Mouse (Mus musculus) heart, adult 2 months (tissue): ENCODE measurements around the gene Gnat3. TPM values are rescaled to one million over a fixed set of nuclear protein-coding genes. Genes with fewer than 3 reads are reported as not detected.

Source experiments
- DNase-seq, 2 experiments: peaks; one replicate each; pipeline ENCODE4 v3.0.0; 2021
- H3K27ac ChIP-seq: fragments of 200-600 bp; 2 replicates; pipeline ENCODE4 v1.8.1; 2022
- H3K27me3 ChIP-seq: fragments of 200-500 bp; 2 replicates; pipeline ENCODE4 v1.6.1; 2012; ENCODE audit warnings: mild to moderate bottlenecking, low read length, inconsistent platforms, mixed read lengths; ENCODE audit not compliant: control insufficient read depth, insufficient read depth
- H3K36me3 ChIP-seq: fragments of 200-500 bp; 2 replicates; pipeline ENCODE4 v1.6.1; 2012; ENCODE audit warnings: low read length, inconsistent platforms; ENCODE audit not compliant: control insufficient read depth, insufficient read depth
- H3K4me1 ChIP-seq: fragments of 200-500 bp; 2 replicates; pipeline ENCODE4 v1.6.1; 2011; ENCODE audit warnings: low read length; ENCODE audit not compliant: control insufficient read depth, insufficient read depth
- H3K4me3 ChIP-seq: fragments of 200-600 bp; 2 replicates; pipeline ENCODE4 v1.8.1; 2022
- H3K79me2 ChIP-seq: fragments of 200-500 bp; replicated peaks from 2 replicates; pipeline ENCODE4 v1.6.1; 2012; ENCODE audit warnings: mild to moderate bottlenecking, inconsistent platforms, low read length, moderate library complexity, mixed read lengths; ENCODE audit not compliant: control insufficient read depth, insufficient read depth
- H3K9ac ChIP-seq: fragments of 200-500 bp; 2 replicates; pipeline ENCODE4 v1.6.1; 2012; ENCODE audit warnings: low read depth, mild to moderate bottlenecking, control low read depth, inconsistent platforms, low read length, mixed read lengths
- CTCF ChIP-seq: fragments of 200-600 bp; IDR thresholded peaks from 2 replicates; pipeline ENCODE4 v1.8.1; 2022; ENCODE audit warnings: antibody characterized with exemption, mild to moderate bottlenecking, moderate library complexity
- EP300 ChIP-seq: fragments of 200-500 bp; IDR thresholded peaks from 2 replicates; pipeline ENCODE4 v1.6.1; 2011; ENCODE audit warnings: low read depth, low read length, control low read depth; ENCODE audit not compliant: insufficient read depth
- POLR2A ChIP-seq: fragments of 200-500 bp; IDR thresholded peaks from 2 replicates; pipeline ENCODE4 v1.6.1; 2011; ENCODE audit warnings: mild to moderate bottlenecking, low read depth, low read length, control low read depth; ENCODE audit not compliant: insufficient read depth
- WGBS: fragments of 180-500 bp; shearing (Covaris S2); methylation state at CpG from one replicate; pipeline ENCODE4 v1.1.7; 2018; 5-methylcytosine and 5-hydroxymethylcytosine counted together
- intact Hi-C: fragments of 180-260 bp; cut with DNase I; formaldehyde crosslinking; loops from one replicate; pipeline ENCODE4 v1.15.1; 2025
- polyA plus RNA-seq: library from polyadenylated mRNA; depleted of rRNA; stranded (reverse); fragments of >200 nt; gene quantifications from 2 replicates; pipeline ENCODE4 v1.2.3, GENCODE M21; 2012; rRNA removed
- total RNA-seq, 2 experiments: library from RNA; stranded (reverse); gene quantifications; 2 replicates each; pipeline ENCODE4 v1.2.3; 2021

Gene Gnat3
- total and polyA plus RNA-seq, 3 experiments: 0.08 to 0.76 (median 0.70) TPM

DNA sequence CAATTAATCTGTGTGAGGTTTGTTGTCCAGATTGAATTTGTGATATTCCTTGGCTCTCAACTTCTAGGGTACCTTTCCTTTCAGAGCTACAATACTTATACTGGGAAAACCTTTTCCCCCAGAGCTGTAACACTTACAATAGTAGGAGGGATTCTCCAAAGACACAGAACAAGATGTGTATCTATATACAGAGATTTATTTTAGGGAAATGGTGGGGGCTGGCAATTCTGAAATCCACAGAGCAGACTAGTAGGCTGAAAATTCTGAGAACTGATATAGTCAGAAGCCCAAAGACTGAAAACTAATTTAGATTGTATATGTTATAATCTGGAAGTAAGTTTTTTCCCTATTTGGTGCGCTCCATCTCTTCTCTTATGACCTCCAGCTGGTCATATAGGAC is 86.5 kb downstream of the Gnat3 start:
- WGBS: 97% methylated on average over 1 of the region's 1 CpGs

DNA sequence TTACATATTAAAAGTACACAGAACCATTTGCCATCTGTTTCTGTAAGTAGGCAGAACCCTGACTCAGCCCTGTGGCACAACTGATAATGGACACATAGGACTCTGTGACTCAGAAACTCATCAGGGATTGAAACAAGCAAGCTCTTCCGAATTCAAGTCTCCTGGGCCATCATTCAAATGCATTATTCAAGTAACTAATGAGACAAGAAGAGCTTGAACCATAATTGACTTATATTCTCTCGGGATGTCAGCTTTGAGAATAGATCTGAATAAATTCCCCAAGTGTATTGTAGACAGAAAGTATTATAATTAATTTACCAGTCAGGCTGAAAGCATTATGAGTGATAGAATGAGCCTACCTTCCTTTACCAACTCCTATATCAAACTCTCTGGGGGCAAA is 93.0 kb downstream of the Gnat3 start:
- Histone ChIP-seq H3K4me1 (no peaks in the 10 kb centered on the region), H3K79me2 (no peaks in the 10 kb centered on the region), H3K27me3 (no peaks in the 10 kb centered on the region), H3K27ac (no peak overlapping the region), H3K36me3 (no peaks in the 10 kb centered on the region), H3K4me3 (no peak overlapping the region), H3K9ac (no peak overlapping the region)
- WGBS: 75% methylated on average over 2 of the region's 2 CpGs
- TF ChIP-seq POLR2A (no peak), CTCF (no peak), EP300 (no peak)
- intact Hi-C loops: no loop called here
- DNase-seq: no peak

More for the DNA sequence above, 86.5 kb downstream of the Gnat3 start:
- Histone ChIP-seq H3K9ac (no peak overlapping the region), H3K4me3 (no peak overlapping the region), H3K36me3 (no peaks in the 10 kb centered on the region), H3K27me3 (no peaks in the 10 kb centered on the region), H3K4me1 (peaks cover 3% of the 10 kb centered on the region), H3K27ac (no peak overlapping the region), H3K79me2 (no peaks in the 10 kb centered on the region)
- DNase-seq: no peak
- intact Hi-C loops: no loop called here
- TF ChIP-seq EP300 (no peak), CTCF (no peak), POLR2A (no peak)

Other genes with a start within 250 kb of the Gnat3 start
- 1,000 to 10,000 TPM; 1,665 to 1,999 TPM for gene Cd36, start 73.7 kb upstream of the Gnat3 start, total RNA-seq
- gene Cd36, start 73.7 kb upstream of the Gnat3 start, polyA plus RNA-seq: 341 and 831 TPM in 2 replicates